Mouse (Mus musculus): ENCODE measurements around the gene Snx33. TPM values are rescaled to one million over a fixed set of nuclear protein-coding genes. Genes with fewer than 3 reads are reported as not detected.
A peak's percentile ranks its signal among the peaks of the same experiment; 100 is the strongest.
"Not testable (repeated sequence)": the region's sequence is repeated elsewhere in the genome, so short reads cannot be mapped to it uniquely, and the experiment has no call there.

The Snx33 gene
- total and polyA plus RNA-seq, 2 experiments from 2014 or later = 5.2 to 11.4 TPM

DNA sequence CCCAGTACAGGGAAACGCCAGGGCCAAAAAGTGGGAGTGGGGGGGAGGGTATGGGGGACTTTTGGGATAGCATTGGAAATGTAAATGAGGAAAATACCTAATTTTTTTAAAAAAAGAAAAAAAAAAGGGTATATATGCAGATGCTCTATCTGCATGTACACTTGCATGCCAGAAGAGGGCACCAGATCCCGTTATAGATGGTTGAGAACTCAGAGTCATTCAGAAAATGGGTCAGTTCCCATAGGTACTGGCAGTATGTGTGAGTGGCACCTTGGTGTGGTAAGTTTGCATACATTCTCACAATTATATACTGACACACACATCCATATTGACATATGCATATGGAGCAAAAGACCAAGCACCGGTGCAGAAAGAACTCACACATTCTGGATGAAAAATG is 19.3 kb upstream of the Snx33 start:
- DNase-seq (ENCODE audit: low spot score) = peak; percentile 50
- H3K9me3 ChIP-seq (replicated peaks; ENCODE audit: control insufficient read depth, low read length); H3K9ac ChIP-seq (replicated peaks; ENCODE audit: low read depth, low read length); ATAC-seq (ENCODE audit: insufficient read depth, low read depth); H3K4me1 ChIP-seq (ENCODE audit: control insufficient read depth, insufficient read depth); H3K4me3 ChIP-seq (ENCODE audit: low read depth, low read length); H3K27me3 ChIP-seq (ENCODE audit: control insufficient read depth, insufficient read depth, low read length); H3K36me3 ChIP-seq (replicated peaks; ENCODE audit: control insufficient read depth, insufficient read depth, low read length); H3K4me2 ChIP-seq (ENCODE audit: low read depth, low read length); H3K27ac ChIP-seq (ENCODE audit: low read depth): not testable (repeated sequence)
- TF ChIP-seq CTCF (IDR thresholded peaks at IDR 0.05; ENCODE audit: low read depth) = peak; percentile 78
- 20% methylated on average over 3 of the region's 3 CpGs for WGBS

DNA sequence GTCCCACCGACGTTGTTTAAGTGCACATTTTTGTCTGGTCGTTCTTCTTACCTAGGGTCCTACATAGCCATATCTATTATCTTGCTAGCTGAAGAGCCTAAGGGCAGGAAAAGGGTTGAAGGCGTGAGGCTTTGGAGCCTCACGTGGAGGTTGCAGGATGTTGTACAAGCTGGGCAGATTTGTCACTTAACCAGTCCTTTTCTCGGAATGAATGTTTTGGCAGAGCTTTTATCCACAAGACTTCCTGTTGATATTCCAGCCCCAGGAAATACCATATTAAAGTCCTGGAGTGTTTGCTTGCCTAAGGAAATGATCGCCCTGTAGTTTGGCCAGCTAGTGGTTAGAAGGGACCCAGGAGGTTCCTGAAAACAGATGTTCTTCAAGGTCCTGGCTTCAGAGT is 10.2 kb upstream of the Snx33 start:
- H3K27me3 ChIP-seq (ENCODE audit: control insufficient read depth, insufficient read depth, low read length) = no peaks in the 10 kb centered on the region
- peak overlapping the region; percentile 91 for H3K27ac ChIP-seq (ENCODE audit: low read depth)
- H3K9ac ChIP-seq (replicated peaks; ENCODE audit: low read depth, low read length) = peak overlapping the region; percentile 60
- TF ChIP-seq EP300 (IDR thresholded peaks at IDR 0.05; ENCODE audit: low read depth) (no peak), CTCF (IDR thresholded peaks at IDR 0.05; ENCODE audit: low read depth) (no peak)
- under 1% methylated on average over 7 of the region's 7 CpGs for WGBS
- no peaks in the 10 kb centered on the region for H3K9me3 ChIP-seq (replicated peaks; ENCODE audit: control insufficient read depth, low read length)
- H3K4me1 ChIP-seq (ENCODE audit: control insufficient read depth, insufficient read depth) = peaks cover 5% of the 10 kb centered on the region; the same call in 1 of the 2 replicates
- H3K36me3 ChIP-seq (replicated peaks; ENCODE audit: control insufficient read depth, insufficient read depth, low read length) = no peaks in the 10 kb centered on the region
- no peak for ATAC-seq (ENCODE audit: insufficient read depth, low read depth)
- peak overlapping the region; percentile 73 for H3K4me2 ChIP-seq (ENCODE audit: low read depth, low read length)
- H3K4me3 ChIP-seq (ENCODE audit: low read depth, low read length) = peak overlapping the region; percentile 62
- DNase-seq (ENCODE audit: low spot score) = peak; percentile 86

DNA sequence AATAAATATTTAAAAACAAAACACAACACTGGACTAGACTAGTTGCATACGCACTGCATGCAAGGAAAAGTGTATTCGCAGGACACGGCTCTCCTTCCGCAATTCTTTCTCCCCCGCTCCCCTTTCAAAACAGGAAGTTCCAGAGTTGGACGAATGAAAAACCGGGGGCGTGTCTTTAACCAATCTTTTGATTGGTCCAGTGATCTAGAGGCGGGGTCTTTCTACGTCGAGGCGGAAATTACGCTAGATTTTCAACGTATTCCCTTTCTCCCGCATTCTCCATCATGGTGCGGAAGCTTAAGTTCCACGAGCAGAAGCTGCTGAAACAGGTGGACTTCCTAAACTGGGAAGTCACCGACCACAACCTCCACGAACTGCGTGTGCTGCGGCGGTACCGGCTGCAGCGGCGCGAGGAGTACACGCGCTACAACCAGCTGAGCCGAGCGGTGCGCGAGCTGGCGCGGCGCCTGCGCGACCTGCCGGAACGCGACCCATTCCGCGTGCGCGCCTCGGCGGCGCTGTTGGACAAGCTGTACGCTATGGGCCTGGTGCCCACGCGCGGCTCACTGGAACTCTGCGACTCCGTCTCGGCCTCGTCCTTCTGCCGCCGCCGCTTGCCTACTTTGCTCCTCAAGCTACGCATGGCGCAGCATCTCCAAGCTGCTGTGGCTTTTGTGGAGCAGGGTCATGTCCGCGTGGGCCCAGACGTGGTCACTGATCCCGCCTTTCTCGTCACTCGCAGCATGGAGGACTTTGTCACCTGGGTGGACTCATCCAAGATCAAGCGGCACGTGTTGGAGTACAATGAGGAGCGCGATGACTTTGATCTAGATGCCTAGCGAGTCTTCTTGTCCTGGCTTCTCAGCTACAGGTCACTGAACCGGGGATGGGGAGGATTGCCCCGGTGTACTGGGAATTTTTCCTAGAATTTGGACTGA is 9.3 kb upstream of the Snx33 start, which contains the start of gene Imp3:
Gene Imp3, plus strand, starts transcription at position 253 of the 938 bp plus-strand sequence.
- TF ChIP-seq CTCF (IDR thresholded peaks at IDR 0.05; ENCODE audit: low read depth) (peak; percentile 19; the same call in 1 of the 2 replicates), EP300 (IDR thresholded peaks at IDR 0.05; ENCODE audit: low read depth) (no peak; the same call in 1 of the 2 replicates)
- Histone ChIP-seq H3K9ac (replicated peaks; ENCODE audit: low read depth, low read length) (peak within 1 kb of the TSS; percentile 60), H3K4me2 (ENCODE audit: low read depth, low read length) (peak within 1 kb of the TSS; percentile 73), H3K27ac (ENCODE audit: low read depth) (peak within 1 kb of the TSS; percentile 91), H3K9me3 (replicated peaks; ENCODE audit: control insufficient read depth, low read length) (no peaks in the 10 kb centered on the region), H3K27me3 (ENCODE audit: control insufficient read depth, insufficient read depth, low read length) (no peaks in the 10 kb centered on the region), H3K4me1 (ENCODE audit: control insufficient read depth, insufficient read depth) (peaks cover 5% of the 10 kb centered on the region; the same call in 1 of the 2 replicates), H3K36me3 (replicated peaks; ENCODE audit: control insufficient read depth, insufficient read depth, low read length) (no peaks in the 10 kb centered on the region), H3K4me3 (ENCODE audit: low read depth, low read length) (peak within 1 kb of the TSS; percentile 62)
- peak; percentile 94 for ATAC-seq (ENCODE audit: insufficient read depth, low read depth)
- DNase-seq (ENCODE audit: low spot score) = peak; percentile 99
- WGBS = under 1% methylated on average over 73 of the region's 73 CpGs

DNA sequence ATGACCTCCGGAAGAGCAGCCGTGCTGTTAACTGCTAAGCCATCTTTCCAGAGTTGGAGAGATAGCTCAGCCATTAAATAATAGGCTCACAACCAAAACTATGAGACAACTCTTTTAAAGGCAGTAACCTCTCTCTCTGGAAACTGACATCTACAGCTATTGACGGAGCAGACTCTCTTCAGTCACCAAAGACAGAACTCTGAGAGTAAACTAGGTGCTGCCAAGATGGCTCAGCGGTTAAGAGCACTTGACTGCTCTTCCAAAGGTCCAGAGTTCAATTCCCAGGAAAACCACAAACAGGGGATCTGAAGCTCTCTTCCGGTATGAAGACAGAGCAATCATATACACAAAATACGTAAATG is 8.7 kb upstream of the Snx33 start:
- Histone ChIP-seq H3K9me3 (replicated peaks; ENCODE audit: control insufficient read depth, low read length) (no peaks in the 10 kb centered on the region), H3K36me3 (replicated peaks; ENCODE audit: control insufficient read depth, insufficient read depth, low read length) (no peaks in the 10 kb centered on the region), H3K27me3 (ENCODE audit: control insufficient read depth, insufficient read depth, low read length) (no peaks in the 10 kb centered on the region), H3K4me2 (ENCODE audit: low read depth, low read length) (peak overlapping the region; percentile 73), H3K4me1 (ENCODE audit: control insufficient read depth, insufficient read depth) (peaks cover 5% of the 10 kb centered on the region; the same call in 1 of the 2 replicates), H3K9ac (replicated peaks; ENCODE audit: low read depth, low read length) (no peak overlapping the region), H3K4me3 (ENCODE audit: low read depth, low read length) (peak overlapping the region; percentile 62), H3K27ac (ENCODE audit: low read depth) (peak overlapping the region; percentile 64)
- TF ChIP-seq EP300 (IDR thresholded peaks at IDR 0.05; ENCODE audit: low read depth) = no peak
- TF ChIP-seq CTCF (IDR thresholded peaks at IDR 0.05; ENCODE audit: low read depth) = no peak
- DNase-seq (ENCODE audit: low spot score) (no peak), ATAC-seq (ENCODE audit: insufficient read depth, low read depth) (no peak)
- 14% methylated on average over 6 of the region's 6 CpGs for WGBS

DNA sequence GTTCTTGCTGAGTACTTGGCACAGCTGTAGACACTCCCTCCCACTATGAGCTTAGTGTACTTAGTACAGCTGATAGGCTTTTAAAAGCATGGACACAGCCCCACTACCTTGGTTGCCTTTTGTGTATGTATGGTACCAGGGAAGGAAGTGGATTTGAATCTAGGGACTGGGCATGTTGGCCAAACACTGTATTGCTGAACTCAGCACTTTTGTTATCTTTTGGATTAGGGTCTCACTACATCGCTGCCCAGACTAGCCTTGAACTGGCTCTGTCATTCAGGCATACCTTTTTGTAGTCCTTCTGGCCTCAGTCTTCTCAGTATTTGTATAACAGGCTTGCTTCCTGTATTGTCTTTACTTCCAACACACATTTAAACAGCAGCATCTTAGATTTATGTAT is 2.4 kb upstream of the Snx33 start:
- no peak for ATAC-seq (ENCODE audit: insufficient read depth, low read depth)
- H3K4me2 ChIP-seq (ENCODE audit: low read depth, low read length) = no peak overlapping the region
- H3K9ac ChIP-seq (replicated peaks; ENCODE audit: low read depth, low read length) = no peak overlapping the region
- H3K4me1 ChIP-seq (ENCODE audit: control insufficient read depth, insufficient read depth) = peaks cover 13% of the 10 kb centered on the region
- no peaks in the 10 kb centered on the region for H3K36me3 ChIP-seq (replicated peaks; ENCODE audit: control insufficient read depth, insufficient read depth, low read length)
- no peak for TF ChIP-seq CTCF (IDR thresholded peaks at IDR 0.05; ENCODE audit: low read depth)
- TF ChIP-seq EP300 (IDR thresholded peaks at IDR 0.05; ENCODE audit: low read depth) = no peak
- no peak overlapping the region for H3K27ac ChIP-seq (ENCODE audit: low read depth)
- no peaks in the 10 kb centered on the region for H3K27me3 ChIP-seq (ENCODE audit: control insufficient read depth, insufficient read depth, low read length)
- 36% methylated on average over 1 of the region's 1 CpGs for WGBS
- no peak for DNase-seq (ENCODE audit: low spot score)
- no peaks in the 10 kb centered on the region for H3K9me3 ChIP-seq (replicated peaks; ENCODE audit: control insufficient read depth, low read length)
- H3K4me3 ChIP-seq (ENCODE audit: low read depth, low read length) = no peak overlapping the region
